Mouse (Mus musculus) frontal cortex, postnatal 10 days (tissue): ENCODE measurements around the gene Slx1b.
"Not testable (repeated sequence)": the region's sequence is repeated elsewhere in the genome, so short reads cannot be mapped to it uniquely, and the experiment has no call there.

Source experiments
- DNase-seq, 2 experiments: peaks; one replicate each; pipeline ENCODE4 v3.0.0; 2022; ENCODE audit warnings: low spot score in 2 of 2, mixed read lengths in 1 of 2

Gene Slx1b

DNA sequence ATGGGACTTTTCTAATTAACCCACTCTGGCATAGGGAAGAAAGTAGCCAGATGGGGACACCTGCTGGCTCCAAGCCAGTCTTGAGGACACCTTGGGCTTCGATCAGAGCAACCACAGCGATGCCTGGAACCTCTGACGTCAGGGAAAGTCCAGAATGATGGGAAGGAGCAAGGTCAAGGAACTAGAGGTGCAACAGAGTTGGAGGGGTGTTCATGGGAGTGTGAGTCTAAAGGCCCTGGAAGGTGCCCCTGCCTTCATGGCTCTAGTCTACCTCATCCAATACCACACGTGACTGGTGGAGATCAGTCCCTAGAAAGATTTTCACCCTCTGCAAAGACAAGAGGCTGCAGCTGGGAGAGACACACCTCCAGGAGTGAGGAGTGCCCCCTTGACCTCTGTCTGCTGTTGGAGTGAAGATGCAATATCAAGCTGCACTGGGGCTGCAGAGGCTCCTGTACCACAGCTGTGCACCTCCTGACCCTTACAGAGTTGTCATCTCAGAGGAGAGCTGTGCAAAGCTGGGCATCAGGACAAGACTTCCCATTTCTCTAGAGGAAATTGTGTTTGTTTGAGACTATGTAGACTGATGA lies 18.9 kb downstream of the Slx1b start:
- no peak for DNase-seq

DNA sequence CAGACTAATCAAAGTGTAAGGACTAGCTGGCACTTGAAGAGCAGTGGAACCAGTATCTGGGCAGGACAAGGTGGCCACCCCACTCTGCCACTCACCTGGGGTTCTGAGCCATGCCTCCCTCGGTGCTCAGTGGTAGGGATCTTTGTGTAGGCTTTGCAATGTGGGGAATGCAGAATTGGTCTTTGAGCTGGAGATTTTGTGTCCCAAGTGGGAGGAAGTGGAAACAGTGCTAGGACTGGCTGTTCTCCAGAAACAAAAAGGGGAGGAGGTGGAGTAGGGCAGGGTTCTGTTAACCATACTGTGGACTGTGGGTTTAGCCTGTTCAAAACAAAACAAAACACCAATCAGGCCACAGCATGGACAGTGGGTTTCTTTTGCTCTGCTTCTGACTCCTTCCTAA lies 19.4 kb downstream of the Slx1b start, which contains the start of gene Sult1a1:
TSS of gene Sult1a1 (minus strand) at position 226 of the 400 bp plus-strand sequence.
- no peak for DNase-seq

DNA sequence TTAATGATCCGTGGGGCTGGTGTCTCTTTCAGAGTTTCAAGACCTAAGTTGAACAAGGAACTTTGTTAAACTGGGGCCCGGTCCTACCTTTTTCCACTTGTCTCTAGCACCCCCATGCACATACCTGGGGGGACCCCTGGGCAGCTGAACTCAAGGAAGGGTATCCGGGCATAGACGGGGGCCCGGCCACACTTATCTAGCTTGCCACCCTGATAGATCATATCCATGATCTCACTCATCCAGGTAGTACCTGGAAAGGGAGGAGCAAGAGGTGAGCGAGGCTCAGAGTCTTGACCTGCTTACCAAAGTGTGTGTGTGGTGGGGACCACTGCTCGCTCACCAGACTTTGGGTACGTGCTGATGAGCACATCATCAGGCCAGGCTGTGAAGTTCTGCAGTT lies 20.5 kb downstream of the Slx1b start:
- DNase-seq, result no peak

DNA sequence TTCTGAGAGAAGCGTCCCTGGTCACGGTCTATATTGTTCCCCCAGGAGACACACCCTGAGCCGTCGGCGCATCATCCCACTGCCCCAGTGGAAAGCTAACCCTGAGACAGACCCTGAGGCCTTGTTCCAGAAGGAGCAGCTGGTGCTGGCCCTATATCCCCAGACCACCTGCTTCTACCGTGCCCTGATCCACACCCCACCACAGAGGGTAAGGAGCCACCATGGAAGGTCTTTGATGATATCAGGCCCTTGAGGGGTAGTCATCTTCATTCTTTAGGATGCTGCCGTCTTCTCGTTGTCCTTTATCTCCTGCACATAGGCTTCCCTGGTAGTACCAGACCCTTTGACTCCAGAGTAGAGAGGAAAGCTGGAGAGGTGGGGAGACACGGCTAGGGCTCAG lies 23.5 kb downstream of the Slx1b start:
- DNase-seq, result no peak

DNA sequence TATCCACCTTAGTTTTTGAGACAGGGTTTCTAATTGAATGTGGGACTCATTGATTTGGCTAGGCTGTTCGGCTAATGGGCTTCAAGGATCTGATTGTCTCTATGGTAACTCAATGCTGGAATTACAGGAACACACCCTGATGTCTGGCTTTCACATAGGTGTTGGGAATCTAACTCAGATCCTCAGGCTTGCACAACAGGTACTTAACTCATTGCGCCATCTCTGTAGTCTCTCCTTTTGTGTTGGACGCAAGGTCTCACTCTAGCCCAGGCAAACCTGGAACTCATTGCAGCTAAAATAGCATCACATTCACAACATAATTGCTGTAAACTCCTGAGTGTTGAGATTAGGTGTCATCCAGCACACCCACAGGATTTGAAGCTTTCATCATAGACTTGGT lies 25.4 kb downstream of the Slx1b start:
- no peak for DNase-seq

DNA sequence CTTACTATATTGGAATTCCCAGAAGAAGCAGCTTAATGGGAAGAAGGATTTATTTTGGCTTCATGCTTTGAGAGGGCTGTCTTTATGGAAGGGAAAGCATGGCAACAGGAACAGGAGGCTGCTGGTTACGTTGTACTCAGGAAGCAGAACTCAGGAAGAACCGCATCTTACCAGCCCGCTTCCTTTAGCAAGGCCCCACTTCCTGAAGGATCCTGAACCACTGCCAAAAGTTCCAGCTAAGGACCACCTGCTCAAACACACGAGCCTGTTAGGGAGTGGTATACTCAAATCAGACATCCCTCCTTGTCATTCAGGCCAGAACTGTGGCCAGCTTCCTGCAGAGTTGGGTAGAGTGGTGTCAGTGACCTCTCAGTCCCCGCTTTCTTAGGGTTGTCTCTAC lies 27.1 kb downstream of the Slx1b start:
- no peak for DNase-seq

DNA sequence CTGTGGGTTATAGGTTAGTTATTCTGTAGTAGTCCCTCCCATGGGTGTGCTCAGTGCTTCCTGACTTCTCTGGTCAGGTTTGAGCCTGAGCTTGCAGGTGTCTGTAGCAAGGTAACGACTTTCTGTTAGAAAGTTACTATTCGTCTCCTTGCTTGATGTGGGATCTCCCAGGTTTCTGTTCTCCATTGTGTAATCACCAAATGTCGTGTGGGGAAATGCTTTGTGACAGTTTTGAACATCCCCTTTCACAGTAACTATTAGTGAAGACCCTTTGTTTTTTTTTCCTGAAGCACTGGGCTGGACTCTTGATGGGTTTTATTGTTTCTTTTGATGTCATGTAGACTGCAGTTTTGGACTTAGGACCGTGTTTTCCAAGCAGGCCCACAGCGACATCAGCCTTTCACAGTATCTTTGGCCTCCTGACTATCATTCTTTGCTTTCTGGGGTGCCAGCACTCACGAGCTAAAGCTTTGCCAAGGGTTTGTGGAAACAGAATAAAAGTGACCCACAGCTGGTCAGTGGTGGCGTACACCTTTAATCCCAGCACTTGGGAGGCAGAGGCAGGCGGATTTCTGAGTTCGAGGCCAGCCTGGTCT lies 28.0 kb downstream of the Slx1b start:
- no peak for DNase-seq

DNA sequence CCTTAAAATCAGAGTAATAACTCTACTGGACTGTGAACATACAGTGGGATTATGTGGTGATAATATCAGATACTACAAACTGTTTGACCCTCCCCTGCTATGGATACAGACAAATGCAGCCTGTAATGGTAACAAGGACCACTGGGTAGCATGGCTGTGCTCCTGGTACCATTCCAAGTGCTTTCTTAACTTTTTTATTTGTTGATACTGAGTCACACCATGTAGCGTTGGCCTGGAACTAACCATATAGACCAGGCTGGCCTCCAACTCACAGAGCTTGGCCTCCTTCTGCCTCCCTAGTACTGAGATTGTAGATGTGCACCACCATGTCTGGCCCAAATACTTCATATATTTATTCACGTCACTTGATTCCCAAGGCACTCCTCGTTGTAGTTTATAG lies 30.3 kb downstream of the Slx1b start:
- DNase-seq, result no peak

DNA sequence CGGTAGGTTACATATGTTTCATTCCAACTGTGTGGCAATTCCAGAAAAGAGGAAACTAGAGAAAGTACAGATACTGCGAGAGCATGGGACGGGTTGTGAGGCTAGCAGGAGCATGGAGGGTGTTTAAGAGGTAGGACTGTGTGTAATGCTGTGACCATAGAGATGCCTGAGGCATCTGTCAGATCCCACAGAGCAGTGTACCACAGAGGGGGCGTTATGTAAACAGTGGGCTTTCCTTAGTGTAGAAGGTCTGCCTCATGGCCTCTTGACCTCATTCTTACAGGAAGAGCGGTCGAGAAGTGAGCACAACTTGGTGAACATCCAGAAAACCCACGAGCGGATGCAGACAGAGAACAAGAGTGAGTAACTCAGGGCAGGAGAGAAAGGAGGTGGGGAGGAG lies 31.9 kb downstream of the Slx1b start:
- no peak for DNase-seq

DNA sequence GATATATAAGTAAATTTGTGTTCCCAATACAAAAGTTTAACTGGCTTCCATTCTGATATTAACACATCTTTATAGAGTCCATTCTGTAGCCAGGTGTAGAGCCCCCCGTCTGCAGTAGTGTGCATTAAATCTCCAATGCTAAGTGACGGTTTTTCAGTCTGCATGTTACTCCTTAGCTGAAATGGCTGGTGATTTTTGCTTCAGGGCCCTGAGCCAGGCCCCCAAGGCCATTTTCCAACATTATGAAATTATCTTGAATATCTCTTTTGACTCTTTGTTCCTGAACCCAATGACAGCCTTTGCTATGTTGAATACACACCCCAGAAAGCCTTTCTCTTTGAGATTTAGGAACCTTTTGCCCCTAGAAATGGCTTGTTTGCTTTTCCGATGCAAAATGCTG lies 35.8 kb downstream of the Slx1b start:
- DNase-seq, result no peak

DNA sequence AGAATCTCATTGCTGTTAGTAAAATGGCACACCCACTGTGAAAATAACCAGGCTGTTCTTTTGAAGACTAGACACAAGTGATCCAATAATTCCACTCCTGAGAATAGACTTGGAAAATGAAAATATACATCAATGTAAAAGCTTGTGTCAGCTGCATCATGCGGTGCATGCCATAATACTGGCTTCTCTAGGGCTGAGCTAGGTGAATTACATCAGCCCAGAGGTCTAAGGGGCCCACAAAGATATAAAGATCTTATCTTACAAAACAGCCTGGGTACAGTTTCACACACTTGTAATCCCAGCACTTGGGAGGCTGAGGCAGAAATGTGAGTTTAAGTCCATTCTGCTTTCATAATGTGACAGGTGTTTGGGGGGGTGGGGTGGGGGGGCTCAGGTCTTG lies 38.1 kb downstream of the Slx1b start:
- no peak for DNase-seq

DNA sequence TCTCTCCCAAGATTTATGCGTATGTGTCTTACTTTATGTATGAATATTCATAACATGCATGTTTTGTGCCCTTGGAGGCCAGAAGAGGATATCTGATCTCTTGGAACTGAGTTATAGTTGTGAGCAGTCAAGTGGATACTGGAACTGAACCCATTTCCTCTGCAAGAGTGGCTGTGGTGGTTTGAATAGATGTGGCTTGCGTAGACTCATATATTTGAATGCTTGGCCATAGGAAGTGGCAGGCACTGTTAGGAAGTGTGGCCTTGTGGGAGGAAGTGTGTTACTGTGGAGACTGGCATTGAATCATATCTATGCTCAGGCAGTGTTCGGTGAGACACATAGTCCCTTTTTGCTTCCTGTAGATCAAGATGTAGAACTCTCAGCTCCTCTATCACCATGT lies 39.9 kb downstream of the Slx1b start:
- no peak for DNase-seq

DNA sequence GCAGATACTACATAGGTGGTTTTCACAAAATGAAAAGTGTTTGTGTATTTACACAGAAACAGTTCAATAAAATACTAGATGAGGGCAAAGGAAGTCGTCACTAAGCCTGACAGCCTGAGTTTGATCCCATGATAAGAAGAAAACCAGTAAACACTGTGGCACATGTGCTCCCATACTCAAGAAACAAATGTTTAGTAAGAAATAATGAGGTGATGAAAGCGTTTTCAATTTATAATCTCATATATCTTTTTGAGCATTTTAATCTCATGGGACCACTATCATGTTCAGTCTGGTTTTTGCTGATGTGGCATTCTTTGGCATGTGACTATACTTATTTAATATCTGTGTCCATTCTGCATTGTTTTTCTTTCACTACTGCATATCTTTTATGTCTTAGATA lies 41.6 kb downstream of the Slx1b start:
- no peak for DNase-seq

DNA sequence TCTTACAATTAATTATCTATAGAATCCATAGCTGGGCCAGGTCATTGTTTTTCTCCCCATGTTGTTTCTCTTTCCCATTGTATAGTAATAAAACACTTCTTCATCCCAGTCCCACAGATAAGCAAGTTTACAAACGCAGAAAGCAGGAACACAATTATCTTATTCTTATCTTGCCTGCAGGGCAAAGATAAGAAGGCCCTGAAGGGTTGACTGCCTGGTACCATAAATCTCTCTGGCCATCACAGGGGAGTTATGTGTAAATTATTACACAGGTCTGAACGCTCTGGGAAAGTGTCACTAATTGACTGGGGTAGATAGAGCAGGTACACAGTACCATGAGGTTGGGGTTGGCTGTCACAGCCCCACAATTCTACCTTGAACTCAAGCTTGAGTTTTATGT lies 44.7 kb downstream of the Slx1b start:
- no peak for DNase-seq

DNA sequence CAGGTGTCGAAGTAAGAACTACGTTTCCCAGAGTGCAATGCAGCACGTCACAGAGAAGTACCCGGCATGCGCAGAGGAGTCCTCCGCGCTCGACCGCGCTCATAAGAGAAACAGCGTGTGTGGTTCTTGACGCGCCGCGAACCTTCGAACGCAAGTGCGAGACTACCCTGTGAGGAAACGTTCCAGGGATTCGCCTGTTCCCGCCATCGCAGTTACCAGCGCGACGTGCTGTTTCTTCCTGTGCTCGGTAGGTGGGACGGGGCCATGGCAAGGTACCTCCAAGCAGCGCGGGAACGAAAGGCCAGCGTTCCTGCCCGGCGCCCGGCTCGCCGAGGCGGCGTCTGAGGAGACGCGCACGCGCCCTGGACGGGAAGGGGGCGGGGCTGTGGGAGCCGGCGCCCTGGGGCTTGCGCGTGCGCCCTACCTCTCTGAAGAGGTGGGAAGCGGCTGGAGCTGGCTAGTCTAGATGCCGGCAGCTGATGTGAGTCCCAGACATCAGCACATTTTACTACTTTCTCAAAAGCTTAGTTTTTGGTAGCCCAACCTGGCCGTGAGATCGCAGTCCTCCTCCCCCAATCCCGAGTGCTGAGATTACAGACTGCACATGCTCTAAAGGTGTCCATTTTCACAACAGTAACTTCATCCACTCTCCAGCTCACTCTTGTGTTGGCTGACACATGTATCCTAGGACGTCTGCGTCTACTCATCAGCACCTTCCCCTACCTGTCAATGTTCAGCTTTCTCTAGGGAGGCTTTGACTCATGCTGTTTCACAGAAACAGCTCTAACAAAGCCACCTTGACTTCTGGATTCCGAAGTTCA lies 46.1 kb downstream of the Slx1b start, which contains the start of gene Sgf29:
TSS of gene Sgf29 (plus strand) at position 79 of the 821 bp plus-strand sequence.
- peak; percentile 86 to 91 for DNase-seq

DNA sequence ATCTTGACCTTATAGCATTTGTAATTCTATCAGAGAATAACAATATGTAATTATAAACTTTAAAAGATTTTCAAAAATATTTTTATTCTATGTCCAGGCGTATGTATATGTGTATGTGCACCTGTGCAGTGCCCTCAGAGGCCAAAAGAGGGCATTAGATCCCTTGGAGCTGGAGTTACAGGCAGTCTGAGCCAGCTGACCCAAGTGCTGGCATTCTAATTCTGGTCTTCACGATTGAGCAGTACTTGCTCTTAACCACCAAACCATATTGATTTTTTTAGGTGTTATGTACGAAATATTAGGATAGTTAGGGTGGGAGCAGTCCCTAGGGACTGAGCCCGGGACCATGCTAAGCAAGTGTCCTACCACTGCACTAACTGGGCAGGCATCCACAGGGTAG lies 47.1 kb downstream of the Slx1b start:
- DNase-seq, result no peak

DNA sequence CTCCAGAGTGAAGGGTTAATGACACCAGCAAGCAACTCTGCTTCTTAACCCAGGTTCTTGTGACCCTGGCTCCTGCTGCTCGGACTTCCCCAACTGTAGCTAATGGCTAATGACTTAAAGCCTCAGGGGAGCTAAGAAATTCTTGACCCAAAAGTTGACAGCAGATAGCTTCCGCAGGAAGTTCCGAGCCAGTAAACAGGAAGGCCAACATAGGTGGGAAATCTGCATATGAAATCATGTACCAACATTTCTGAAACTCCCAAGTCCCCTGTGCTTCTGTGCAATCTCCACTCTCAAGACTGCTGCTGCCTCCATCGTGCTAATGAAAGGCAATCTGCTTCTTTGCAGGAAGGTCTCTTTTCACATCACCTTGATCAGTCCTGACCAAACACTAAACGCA lies 49.9 kb downstream of the Slx1b start:
- DNase-seq, result no peak

DNA sequence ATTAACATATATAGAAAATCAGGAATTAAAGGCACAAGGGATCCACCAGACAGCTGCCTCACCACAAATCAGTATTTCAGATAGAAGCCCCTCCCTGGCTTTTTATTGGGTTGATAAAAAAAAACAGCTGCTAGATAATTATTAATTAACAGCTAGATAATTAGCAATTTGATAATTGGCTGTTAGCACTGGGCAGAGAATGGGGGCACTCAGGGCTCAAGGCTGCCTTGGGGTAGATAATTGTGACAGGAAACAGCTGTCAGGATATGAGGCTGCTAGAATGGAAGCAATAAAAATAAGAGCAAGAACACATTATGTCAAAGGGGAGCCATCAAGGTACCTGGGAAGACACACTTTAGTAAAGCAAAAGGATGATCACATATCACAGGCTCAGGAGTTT lies 50.7 kb downstream of the Slx1b start:
- no peak for DNase-seq

DNA sequence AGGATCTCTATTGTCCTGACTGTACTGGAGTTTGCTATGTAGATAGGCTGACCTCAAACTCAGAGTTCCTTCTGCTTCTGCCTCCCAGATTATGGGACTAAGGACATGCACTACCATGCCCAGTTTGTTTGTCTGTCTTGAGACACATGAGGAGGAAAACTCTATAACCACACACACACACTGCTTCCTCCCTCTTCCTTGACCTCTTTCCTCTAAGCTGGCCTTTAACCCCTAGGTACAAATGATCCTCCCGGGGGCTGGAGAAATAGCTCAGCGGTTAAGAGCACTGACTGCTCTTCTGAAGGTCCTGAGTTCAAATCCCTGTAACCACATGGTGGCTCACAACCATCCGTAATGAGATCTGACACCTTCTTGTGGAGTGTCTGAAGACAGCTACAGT lies 51.2 kb downstream of the Slx1b start:
- DNase-seq, result no peak

DNA sequence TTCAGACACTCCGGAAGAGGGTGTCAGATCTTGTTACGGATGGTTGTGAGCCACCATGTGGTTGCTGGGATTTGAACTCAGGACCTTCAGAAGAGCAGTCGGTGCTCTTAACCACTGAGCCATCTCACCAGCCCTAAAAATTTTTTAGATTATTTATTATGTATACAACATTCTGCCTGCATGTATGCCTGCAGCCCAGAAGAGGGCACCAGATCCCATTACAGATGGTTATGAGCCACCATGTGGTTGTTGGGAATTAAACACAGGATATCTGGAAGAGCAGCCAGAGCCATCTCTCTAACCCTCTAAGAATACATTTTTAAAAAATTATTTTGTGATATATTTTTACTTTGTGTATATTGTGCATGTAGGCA lies 52.4 kb downstream of the Slx1b start:
- not testable (repeated sequence) for DNase-seq

DNA sequence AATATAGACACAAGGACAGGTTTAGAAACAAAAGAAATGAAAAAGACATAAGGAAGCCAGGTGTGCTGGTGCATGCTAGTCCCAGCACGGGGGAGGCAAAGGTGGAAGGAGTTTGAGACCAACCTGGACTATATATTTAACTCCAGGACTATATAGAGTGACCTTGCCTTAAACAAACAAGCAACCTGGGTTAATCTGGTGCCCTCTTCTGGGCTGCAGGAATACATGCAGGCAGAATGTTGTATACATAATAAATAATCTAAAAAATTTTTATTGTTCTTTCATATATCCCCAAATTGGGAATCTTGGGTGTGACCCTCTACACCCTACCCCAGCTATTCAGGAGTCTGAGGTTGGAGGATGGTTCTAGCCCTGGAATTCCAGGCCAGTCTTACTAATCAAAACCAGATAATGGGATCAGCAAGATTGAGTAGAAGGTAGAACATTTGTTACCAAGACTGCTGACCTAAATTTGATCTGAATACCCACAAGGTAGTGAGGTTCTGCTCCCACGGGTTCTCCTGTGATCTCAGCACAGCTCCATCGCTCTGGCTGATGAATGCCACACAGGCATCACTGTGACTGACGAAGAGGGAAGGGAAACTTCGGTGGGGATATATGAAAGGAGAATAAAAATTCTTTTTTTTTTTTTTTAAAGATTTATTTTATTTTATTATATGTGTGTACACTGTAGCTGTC lies 52.9 kb downstream of the Slx1b start:
- DNase-seq, result no peak
